Mouse (Mus musculus): ENCODE measurements around the gene Cd37. TPM values are rescaled to one million over a fixed set of nuclear protein-coding genes. Genes with fewer than 3 reads are reported as not detected.

The Cd37 gene
- polyA plus RNA-seq, 1 experiment from 2014 or later, result 14.6 TPM

DNA sequence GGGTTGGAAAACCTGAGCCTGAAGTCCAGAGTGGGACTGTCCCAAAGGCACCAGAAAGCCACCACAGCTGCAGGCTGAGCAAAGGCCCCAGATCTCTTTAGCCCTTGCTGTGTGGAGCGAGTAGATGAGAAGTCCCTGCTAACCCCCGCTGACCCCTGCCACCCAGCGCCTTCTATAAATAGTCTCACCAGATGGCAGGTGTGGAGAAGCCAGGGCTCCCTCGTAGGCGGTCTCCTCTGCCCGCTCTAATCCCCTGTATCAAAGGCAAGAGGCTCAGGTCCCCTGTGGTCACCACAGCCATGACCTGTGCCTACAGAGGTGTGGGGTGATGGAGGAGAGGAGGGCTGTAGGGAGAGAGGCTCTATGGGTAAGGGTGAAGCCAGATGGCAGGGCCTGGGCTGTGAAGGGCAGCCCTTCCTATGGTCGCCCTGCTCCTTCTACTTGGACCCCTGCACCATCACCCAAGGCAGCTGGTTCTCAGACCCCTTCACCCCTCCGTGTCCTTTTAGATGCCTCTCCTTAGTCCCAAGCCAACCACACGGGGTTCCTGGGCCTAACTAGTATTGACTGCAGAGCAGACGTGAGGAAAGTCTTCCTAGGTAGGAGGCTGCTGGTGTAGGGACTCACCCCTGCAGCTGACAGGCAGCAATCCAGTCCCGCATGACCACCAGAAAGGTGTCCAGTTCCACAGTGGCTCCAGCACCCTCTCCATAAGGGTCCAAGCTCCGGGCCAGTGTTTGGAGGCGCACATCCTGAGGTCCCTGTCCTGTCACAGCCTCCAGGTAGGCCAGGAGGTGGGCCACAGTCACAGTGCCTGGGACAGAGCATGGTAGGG, 43.4 kb downstream of the Cd37 start:
- no peaks in the 10 kb centered on the region for H3K36me3 ChIP-seq
- H3K9ac ChIP-seq, result no peak overlapping the region
- no peaks in the 10 kb centered on the region for H3K4me1 ChIP-seq
- no peak overlapping the region for H3K4me2 ChIP-seq
- no peak overlapping the region for H3K4me3 ChIP-seq
- ATAC-seq, result no peak
- 57% methylated on average over 13 of the region's 13 CpGs for WGBS (ENCODE audit: insufficient replicate concordance)
- no peaks in the 10 kb centered on the region for H3K9me3 ChIP-seq (replicated peaks)
- H3K27me3 ChIP-seq (replicated peaks), result peaks cover 89% of the 10 kb centered on the region
- no peak overlapping the region for H3K27ac ChIP-seq

DNA sequence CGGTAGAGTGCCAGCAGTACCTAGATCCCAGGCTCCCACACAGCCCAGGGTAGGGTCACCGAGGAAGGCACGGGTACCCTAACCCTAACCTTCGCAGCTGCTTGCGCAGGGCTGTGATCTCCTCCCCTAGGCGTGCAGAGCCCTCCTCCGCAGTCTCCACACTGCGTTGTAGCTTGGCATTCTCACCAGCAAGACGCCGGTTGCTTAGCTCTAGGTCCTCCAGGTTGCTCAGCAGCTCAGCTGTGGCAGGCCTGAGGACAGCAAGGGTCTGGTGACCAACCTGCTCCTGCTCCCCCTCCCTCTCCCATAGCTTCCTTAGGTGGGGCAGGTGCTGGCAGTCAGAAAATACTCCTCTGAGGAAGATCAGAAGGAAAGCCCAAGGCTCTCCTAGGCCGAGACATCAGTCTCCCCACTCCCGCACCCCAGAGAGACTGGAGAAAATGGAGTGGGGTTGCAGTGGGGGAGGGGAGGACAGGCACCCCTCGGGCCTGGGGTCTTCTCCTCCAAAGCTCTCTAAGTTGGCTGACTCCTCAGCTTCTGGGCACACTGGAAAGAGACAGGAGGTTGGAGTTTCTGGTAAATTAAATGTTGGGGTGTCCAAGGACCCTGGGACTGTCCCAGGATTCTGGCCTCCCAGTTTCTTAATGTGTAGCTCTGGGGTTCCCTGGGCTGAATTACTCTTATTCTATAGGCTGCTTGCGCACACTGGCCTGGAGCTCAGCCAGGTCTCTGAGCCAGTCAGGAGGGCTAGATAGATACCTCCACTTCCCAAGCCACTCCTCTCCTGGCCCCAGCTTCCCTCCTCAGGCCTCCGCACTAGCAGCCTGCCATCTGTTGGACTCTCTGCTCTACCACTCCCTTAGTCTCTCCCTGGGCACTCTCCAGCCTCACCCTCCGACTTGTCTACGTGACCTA, 44.8 kb downstream of the Cd37 start:
- H3K4me1 ChIP-seq, result no peaks in the 10 kb centered on the region
- WGBS (ENCODE audit: insufficient replicate concordance), result 62% methylated on average over 17 of the region's 17 CpGs
- H3K27me3 ChIP-seq (replicated peaks), result peaks cover 90% of the 10 kb centered on the region

DNA sequence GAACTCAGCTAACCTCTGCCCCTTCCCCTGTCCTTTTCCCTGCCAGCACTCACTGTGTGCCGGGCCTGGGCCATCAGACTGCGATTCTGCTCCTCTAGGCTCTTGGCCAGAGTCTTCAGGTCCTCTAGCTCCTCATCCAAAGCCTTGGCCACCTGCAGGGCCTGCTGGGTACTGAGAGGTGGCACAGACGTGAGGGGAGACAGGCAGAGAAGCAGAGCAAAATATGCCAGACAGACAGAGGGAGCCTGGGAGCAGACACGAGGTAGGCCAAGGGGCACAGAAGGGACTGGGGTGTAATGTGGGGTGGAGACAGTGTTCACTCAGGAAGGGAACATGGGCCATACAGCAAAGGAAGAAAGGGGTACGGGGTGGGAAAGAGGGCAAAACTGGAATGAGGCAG, 45.5 kb downstream of the Cd37 start:
- WGBS (ENCODE audit: insufficient replicate concordance), result 50% methylated on average over 4 of the region's 5 CpGs
- ATAC-seq, result no peak
- Histone ChIP-seq H3K4me3 (no peak overlapping the region), H3K9me3 (replicated peaks) (no peaks in the 10 kb centered on the region), H3K27ac (no peak overlapping the region), H3K4me2 (no peak overlapping the region), H3K36me3 (no peaks in the 10 kb centered on the region), H3K9ac (no peak overlapping the region), H3K27me3 (replicated peaks) (peaks cover 91% of the 10 kb centered on the region), H3K4me1 (no peaks in the 10 kb centered on the region)

More for the DNA sequence above, 44.8 kb downstream of the Cd37 start:
- Histone ChIP-seq H3K36me3 (no peaks in the 10 kb centered on the region), H3K4me3 (no peak overlapping the region), H3K4me2 (no peak overlapping the region), H3K27ac (no peak overlapping the region), H3K9me3 (replicated peaks) (no peaks in the 10 kb centered on the region), H3K9ac (no peak overlapping the region)
- no peak for ATAC-seq

DNA sequence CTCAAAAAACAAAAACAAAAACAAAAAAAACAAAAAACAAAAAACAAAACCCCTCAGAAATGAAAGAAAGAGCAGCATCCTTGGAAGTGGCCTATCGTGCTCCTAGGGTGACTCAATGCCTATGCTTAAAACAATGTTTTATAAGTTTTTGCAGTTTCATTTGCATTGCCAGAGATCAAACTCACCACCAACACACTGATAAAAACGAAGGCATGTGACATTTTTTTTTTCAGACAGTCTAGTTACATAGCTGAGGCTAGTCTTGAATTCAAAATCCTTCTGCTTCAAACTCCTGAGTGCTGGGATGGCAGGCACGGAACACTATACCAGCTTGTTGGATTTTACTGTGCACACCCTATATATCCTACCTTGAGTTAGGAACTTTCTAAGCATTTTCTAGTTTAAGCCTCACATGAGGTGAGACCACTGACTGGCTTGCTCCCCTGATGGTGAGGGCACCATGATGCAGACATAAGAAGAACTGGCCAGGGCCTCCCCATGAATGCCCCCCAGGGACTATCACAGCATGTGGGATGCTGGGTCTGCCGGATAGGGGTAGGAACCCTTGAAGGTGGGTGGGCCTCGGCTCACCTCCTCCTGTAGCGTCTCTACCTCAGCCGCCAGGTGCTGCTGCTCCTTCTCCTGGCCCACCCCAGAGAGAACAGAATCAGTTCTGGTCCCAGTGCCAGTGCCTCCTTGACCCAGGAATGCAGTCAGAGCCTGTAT, 46.2 kb downstream of the Cd37 start:
- Histone ChIP-seq H3K27ac (no peak overlapping the region), H3K9me3 (replicated peaks) (no peaks in the 10 kb centered on the region), H3K27me3 (replicated peaks) (peaks cover 96% of the 10 kb centered on the region), H3K4me2 (no peak overlapping the region), H3K4me3 (no peak overlapping the region), H3K9ac (no peak overlapping the region), H3K36me3 (no peaks in the 10 kb centered on the region), H3K4me1 (no peaks in the 10 kb centered on the region)
- no peak for ATAC-seq
- 61% methylated on average over 7 of the region's 7 CpGs for WGBS (ENCODE audit: insufficient replicate concordance)

DNA sequence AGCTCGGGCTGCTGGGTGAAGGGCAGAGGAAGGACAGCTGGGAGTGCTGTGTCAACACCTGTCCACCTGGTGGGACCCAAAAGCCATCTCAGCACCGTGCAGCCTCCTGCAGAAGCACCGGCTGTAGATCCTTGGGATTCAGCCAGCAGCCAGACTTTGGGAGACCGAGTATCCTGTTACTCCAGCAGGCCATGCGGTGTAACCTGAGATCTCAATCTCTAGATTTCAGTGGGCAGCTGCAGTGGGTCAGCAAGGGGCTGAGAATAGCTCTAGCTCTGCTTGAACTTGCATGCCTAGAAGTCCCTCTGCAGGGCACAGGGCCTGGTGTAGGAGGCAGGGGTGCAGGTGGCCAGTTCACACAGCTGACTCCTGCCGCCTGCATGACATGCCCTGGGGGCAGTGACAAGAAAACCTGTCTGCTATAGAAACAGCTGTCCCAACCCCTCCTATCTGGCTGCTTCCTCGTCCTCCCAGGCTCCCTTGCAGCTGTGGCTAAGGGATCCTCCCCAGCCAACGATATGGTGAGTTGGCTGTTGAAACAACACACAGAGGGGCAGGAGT, 47.0 kb downstream of the Cd37 start:
- Histone ChIP-seq H3K36me3 (no peaks in the 10 kb centered on the region), H3K4me3 (no peak overlapping the region), H3K9ac (no peak overlapping the region), H3K9me3 (replicated peaks) (no peaks in the 10 kb centered on the region), H3K27ac (no peak overlapping the region), H3K4me1 (no peaks in the 10 kb centered on the region), H3K27me3 (replicated peaks) (peaks cover 96% of the 10 kb centered on the region), H3K4me2 (no peak overlapping the region)
- WGBS (ENCODE audit: insufficient replicate concordance), result 17% methylated on average over 8 of the region's 8 CpGs
- ATAC-seq, result no peak

DNA sequence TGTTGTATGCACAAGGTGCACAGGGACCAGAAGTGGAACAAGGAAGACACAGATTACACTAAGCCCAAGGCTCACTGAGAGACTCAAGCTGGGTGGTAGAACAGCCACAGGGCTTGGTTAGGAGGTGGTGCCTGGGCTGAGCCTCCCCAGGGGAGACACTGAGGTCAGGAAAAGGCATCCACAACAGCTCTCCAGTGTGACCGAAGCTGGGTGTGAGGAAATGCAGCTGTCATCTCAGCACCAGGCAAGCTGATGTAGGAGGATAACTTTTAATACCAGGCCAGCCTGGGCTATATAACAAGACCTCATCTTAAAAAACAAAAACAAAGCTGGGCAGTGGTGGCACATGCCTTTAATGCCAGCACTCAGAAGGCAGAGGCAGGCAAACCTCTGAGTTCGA, 47.8 kb downstream of the Cd37 start:
- Histone ChIP-seq H3K9ac (no peak overlapping the region), H3K9me3 (replicated peaks) (no peaks in the 10 kb centered on the region), H3K27ac (no peak overlapping the region), H3K4me1 (no peaks in the 10 kb centered on the region), H3K36me3 (no peaks in the 10 kb centered on the region), H3K27me3 (replicated peaks) (peaks cover 97% of the 10 kb centered on the region), H3K4me3 (no peak overlapping the region), H3K4me2 (no peak overlapping the region)
- no peak for ATAC-seq
- 44% methylated on average over 2 of the region's 2 CpGs for WGBS (ENCODE audit: insufficient replicate concordance)

DNA sequence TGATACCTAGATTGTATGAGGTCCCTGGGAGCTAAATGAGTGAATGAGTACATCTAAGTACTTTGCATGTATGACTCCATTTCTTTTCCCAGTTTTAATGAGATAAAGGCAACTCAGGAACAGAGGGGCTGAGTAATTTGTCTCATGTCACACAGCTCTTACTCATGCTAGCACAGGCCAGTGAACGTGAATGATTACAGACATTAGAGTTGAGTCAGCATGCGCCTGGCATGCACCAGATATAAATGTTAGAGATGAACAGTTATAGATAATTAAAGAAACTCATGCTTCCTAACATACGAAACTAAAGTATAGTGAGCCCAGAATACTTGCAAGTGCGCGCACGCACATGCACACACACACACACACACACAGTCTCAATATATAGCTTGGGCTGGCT, 48.7 kb downstream of the Cd37 start:
- H3K4me3 ChIP-seq, result no peak overlapping the region
- H3K4me1 ChIP-seq, result no peaks in the 10 kb centered on the region
- no peak overlapping the region for H3K4me2 ChIP-seq
- H3K27ac ChIP-seq, result no peak overlapping the region
- no peak overlapping the region for H3K9ac ChIP-seq
- 75% methylated on average over 6 of the region's 6 CpGs for WGBS (ENCODE audit: insufficient replicate concordance)
- H3K27me3 ChIP-seq (replicated peaks), result peaks cover 98% of the 10 kb centered on the region
- ATAC-seq, result no peak
- no peaks in the 10 kb centered on the region for H3K9me3 ChIP-seq (replicated peaks)
- no peaks in the 10 kb centered on the region for H3K36me3 ChIP-seq

DNA sequence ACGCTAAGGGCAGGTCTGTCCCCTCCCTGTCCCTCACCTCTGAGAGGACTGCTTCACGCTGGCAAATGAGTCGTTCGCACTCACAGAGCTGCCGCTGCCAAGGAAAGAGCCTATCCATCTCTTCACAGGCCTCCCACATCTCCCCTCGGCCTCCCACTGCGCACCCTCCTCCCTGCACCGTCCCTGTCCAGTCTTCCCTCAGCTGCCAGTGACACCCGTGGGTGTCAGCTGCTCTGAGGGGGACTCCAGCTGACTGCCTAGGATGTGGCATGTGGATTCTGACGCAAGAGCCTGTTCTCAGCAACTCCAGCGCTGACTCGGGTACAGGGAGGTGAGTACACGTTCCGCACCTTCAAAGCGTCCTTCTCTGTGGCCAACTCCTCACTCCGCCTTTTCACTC, 49.3 kb downstream of the Cd37 start:
- 34% methylated on average over 16 of the region's 16 CpGs for WGBS (ENCODE audit: insufficient replicate concordance)
- H3K27me3 ChIP-seq (replicated peaks), result peaks cover 100% of the 10 kb centered on the region

DNA sequence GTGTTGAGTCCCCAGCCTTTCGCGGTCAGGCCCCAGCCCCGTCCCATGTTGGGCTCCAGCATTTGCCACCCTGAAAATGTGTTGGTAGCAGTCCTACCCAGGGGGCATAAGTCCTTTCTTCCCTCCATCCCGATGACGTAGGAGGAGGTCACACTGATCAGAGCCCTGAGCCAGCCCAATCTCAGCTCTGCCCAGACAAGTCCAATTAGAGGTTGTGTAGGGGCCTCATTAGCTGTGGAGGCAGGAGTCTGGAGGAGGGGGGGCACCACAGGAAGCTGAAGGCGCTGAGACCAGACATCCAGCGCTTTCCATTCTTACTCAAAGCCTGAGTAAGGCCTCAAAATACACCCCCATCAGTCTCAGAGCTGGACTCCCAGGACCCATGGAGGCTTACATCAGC, 53.0 kb downstream of the Cd37 start:
- H3K27ac ChIP-seq, result no peak overlapping the region
- no peak overlapping the region for H3K9ac ChIP-seq
- no peak for ATAC-seq
- H3K27me3 ChIP-seq (replicated peaks), result peaks cover 100% of the 10 kb centered on the region
- H3K36me3 ChIP-seq, result no peaks in the 10 kb centered on the region
- H3K9me3 ChIP-seq (replicated peaks), result no peaks in the 10 kb centered on the region
- no peak overlapping the region for H3K4me2 ChIP-seq
- no peak overlapping the region for H3K4me3 ChIP-seq
- H3K4me1 ChIP-seq, result peaks cover 18% of the 10 kb centered on the region
- WGBS (ENCODE audit: insufficient replicate concordance), result 47% methylated on average over 7 of the region's 7 CpGs

More for the DNA sequence above, 49.3 kb downstream of the Cd37 start:
- ATAC-seq, result no peak
- H3K27ac ChIP-seq, result no peak overlapping the region
- H3K9me3 ChIP-seq (replicated peaks), result no peaks in the 10 kb centered on the region
- H3K4me3 ChIP-seq, result no peak overlapping the region
- H3K9ac ChIP-seq, result no peak overlapping the region
- no peak overlapping the region for H3K4me2 ChIP-seq
- H3K4me1 ChIP-seq, result no peaks in the 10 kb centered on the region
- H3K36me3 ChIP-seq, result no peaks in the 10 kb centered on the region

DNA sequence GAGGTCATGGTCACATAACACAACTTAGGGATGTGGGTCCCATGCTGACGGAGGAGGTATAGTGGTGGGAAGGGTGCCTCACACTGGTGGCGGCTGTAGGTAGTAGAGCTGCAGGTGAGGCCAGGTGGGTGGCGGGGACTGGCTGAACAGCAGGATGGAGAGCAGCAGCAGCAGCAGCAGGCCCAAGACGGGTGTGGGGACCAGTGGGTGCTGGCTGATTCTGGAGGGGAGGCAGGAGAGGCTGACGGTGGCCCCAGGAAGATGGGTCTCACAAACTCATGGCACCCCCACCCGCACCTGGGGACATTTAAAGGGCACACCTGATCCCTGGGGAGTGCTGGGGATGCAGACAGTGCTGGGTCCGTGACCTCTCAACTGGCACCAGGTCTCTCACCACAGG, 55.2 kb downstream of the Cd37 start:
- Histone ChIP-seq H3K9ac (no peak overlapping the region), H3K4me2 (no peak overlapping the region), H3K4me1 (peaks cover 18% of the 10 kb centered on the region), H3K27me3 (replicated peaks) (peaks cover 100% of the 10 kb centered on the region), H3K9me3 (replicated peaks) (no peaks in the 10 kb centered on the region), H3K36me3 (no peaks in the 10 kb centered on the region), H3K27ac (no peak overlapping the region), H3K4me3 (no peak overlapping the region)
- WGBS (ENCODE audit: insufficient replicate concordance), result 58% methylated on average over 7 of the region's 7 CpGs
- no peak for ATAC-seq
